Mouse (Mus musculus) embryonic facial prominence, embryonic 13.5 days (tissue): ENCODE measurements around the gene Ucn. TPM values are rescaled to one million over a fixed set of nuclear protein-coding genes. Genes with fewer than 3 reads are reported as not detected.
A peak's percentile ranks its signal among the peaks of the same experiment; 100 is the strongest.

Experiments used
- ATAC-seq: fragments of 200-750 bp; cut with Nextera tagmentation; 2 replicates; pipeline ENCODE4 v1.8.0; 2017; ENCODE audit warnings: low read depth; ENCODE audit not compliant: insufficient number of reproducible peaks, insufficient read depth, low FRiP score, low TSS enrichment
- H3K27ac ChIP-seq: fragments of 300-500 bp; sonication (generic); 2 replicates; pipeline ENCODE4 v1.5.1; 2015; ENCODE audit warnings: moderate library complexity, mild to moderate bottlenecking, inconsistent platforms
- H3K27me3 ChIP-seq: fragments of 300-500 bp; sonication (generic); 2 replicates; pipeline ENCODE4 v1.6.1; 2015; ENCODE audit warnings: mild to moderate bottlenecking, inconsistent platforms
- H3K36me3 ChIP-seq: fragments of 300-500 bp; sonication (generic); 2 replicates; pipeline ENCODE4 v1.6.1; 2015; ENCODE audit warnings: mild to moderate bottlenecking, inconsistent platforms
- H3K4me1 ChIP-seq: fragments of 300-500 bp; sonication (generic); 2 replicates; pipeline ENCODE4 v1.6.1; 2015; ENCODE audit warnings: inconsistent platforms
- H3K4me2 ChIP-seq: fragments of 300-500 bp; sonication (generic); 2 replicates; pipeline ENCODE4 v1.6.1; 2015; ENCODE audit warnings: moderate library complexity, mild to moderate bottlenecking, inconsistent platforms
- H3K4me3 ChIP-seq: fragments of 300-500 bp; sonication (generic); 2 replicates; pipeline ENCODE4 v1.5.1; 2015; ENCODE audit warnings: mild to moderate bottlenecking, inconsistent platforms
- H3K9ac ChIP-seq: fragments of 300-500 bp; sonication (generic); 2 replicates; pipeline ENCODE4 v1.6.1; 2015; ENCODE audit warnings: mild to moderate bottlenecking, inconsistent platforms
- H3K9me3 ChIP-seq: fragments of 300-500 bp; sonication (generic); 2 replicates; pipeline ENCODE4 v1.6.1; 2016; ENCODE audit warnings: inconsistent platforms
- WGBS: fragments of 180-500 bp; shearing (Covaris S2); methylation state at CpG from one replicate; pipeline ENCODE4 v1.1.7; 2015; ENCODE audit warnings: mixed read lengths; 5-methylcytosine and 5-hydroxymethylcytosine counted together
- polyA plus RNA-seq: library from polyadenylated mRNA; unstranded; fragments of >200 nt; fragmentation: Nextera tagmentation; extraction: Ambion mirVana; gene quantifications from 2 replicates; pipeline ENCODE4 v1.2.1, GENCODE M21; 2015

Ucn gene
- polyA plus RNA-seq, 1 experiment from 2014 or later: not detected

DNA sequence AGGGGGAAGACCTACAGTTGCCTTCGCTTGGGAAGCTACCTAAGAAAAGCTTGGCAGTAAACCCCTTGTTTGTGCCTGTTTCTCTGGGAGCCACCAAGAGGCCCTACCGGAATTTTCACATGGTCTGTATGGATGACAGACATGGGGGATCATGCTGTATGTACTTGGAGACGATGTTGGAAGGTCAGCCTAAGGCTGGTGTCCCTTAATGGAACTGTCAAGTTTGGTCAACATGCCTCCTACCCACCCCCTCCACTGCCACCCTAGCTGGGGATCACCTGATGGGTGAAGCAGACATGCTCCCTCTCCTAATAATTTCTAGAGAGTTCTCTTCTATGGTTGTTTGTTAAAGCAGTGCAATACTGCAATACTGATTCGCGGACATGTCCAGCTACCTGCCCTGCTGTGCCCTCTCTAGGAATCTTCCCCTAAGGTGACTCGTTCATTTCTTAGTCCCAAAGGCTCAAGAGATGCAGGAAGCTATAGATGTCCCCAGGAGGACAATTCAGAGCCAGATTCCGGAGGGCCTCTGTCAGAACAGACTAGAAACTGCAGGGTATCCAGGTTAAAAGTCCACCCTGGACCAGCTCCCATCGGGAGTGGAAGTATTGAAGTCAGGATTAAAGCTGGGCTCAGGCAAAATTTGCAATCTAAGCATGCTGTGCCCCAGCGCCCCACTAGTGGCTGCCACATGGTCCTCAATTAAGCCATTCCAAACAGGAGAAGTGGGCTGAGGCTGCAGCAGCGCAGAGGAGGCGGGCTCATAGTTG, 42.7 kb downstream of the Ucn start:
- 19% methylated on average over 11 of the region's 11 CpGs for WGBS
- no peak overlapping the region for H3K9ac ChIP-seq
- H3K9me3 ChIP-seq: no peaks in the 10 kb centered on the region
- H3K27ac ChIP-seq: no peak overlapping the region
- no peaks in the 10 kb centered on the region for H3K36me3 ChIP-seq
- peaks cover 94% of the 10 kb centered on the region for H3K27me3 ChIP-seq
- peak overlapping the region; percentile 47 for H3K4me3 ChIP-seq
- peak overlapping the region; percentile 76 for H3K4me2 ChIP-seq
- peaks cover 34% of the 10 kb centered on the region for H3K4me1 ChIP-seq
- ATAC-seq: no peak

DNA sequence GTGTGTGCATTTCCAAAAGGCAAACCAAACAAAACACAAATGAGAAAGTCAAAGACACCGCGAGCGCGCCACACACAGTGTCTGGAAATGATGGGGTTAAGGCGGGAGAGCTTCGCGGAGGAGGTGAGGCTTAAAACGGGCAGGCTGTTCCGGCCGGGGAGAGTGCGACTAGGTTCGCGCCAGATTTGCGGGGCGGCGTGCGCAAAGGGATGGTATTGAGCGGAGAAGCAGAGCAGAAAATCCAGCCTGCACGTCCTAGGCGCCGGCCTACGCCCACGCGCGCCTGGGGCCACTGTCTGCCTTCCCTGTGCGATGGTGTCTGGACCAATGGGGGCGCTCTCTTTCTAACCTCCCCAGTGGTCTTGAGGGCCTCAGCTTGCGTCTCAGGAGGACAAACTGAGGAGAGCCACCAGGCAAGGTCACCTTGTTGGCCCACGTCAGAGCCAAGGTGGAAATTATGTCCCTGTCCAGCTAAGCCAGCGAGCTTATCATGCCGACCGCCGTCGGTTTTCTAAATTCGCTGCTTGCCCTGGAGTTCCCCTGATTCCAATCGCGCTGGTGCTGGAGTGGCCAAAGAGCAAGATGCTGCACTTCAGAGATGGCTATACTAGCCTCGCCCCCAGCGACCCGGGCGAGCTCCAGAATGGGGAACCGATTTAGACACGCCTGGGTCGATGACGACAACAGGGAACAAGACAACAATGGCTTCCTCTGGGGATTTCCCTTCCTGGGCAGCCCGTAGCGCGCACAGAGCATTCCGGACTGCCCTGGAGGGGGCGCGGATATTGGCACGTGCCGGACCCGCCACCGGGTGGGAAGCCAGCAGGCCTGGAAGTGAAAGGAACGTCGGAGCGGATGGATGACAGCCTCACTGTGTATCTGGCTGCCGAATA, 43.6 kb downstream of the Ucn start:
- Histone ChIP-seq H3K4me1 (peaks cover 34% of the 10 kb centered on the region), H3K4me2 (peak overlapping the region; percentile 76), H3K27ac (no peak overlapping the region), H3K9ac (0 out of 2 replicates have a peak overlapping the region, but pooled peaks have one; percentile 12), H3K4me3 (peak overlapping the region; percentile 47), H3K27me3 (peaks cover 100% of the 10 kb centered on the region), H3K36me3 (no peaks in the 10 kb centered on the region), H3K9me3 (no peaks in the 10 kb centered on the region)
- under 1% methylated on average over 59 of the region's 59 CpGs for WGBS
- no peak for ATAC-seq

DNA sequence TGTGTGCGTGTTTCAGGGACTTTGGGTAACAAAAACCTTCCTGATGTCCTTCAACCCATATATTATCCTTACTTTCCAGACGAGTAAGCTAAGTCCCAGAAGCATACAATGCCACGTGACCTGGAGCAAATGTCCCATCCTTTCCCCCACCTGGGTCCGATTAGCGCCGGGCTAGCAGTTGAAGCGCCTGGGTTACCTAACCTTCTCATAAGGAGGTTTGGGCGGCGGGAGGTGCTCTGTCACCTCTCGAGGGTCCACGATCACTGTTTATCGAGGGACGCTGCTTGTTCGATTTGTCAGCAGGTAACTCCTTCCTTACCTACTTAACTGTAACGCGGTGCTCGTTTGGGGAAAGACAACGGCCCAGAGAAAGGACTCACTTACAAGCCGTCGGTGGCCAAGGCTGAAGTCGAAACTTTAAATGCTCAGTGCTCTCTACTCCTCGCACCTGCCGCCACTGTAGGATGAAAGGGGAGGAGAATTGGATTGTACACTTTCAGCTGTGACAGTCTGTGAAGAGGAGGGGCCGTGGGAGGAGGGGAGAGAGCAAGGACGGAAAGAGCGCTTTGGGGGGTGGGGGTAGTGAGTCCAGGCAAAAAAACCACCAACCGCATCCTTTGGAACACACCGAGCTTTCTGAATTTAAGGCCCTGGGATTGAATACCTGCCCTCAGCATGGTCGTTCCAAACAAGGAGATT, 44.4 kb downstream of the Ucn start:
- Histone ChIP-seq H3K4me1 (peaks cover 34% of the 10 kb centered on the region), H3K9ac (no peak overlapping the region), H3K27me3 (peaks cover 100% of the 10 kb centered on the region), H3K4me2 (peak overlapping the region; percentile 76), H3K9me3 (no peaks in the 10 kb centered on the region), H3K4me3 (peak overlapping the region; percentile 47), H3K27ac (no peak overlapping the region), H3K36me3 (no peaks in the 10 kb centered on the region)
- ATAC-seq: no peak
- WGBS: 1% methylated on average over 29 of the region's 29 CpGs

DNA sequence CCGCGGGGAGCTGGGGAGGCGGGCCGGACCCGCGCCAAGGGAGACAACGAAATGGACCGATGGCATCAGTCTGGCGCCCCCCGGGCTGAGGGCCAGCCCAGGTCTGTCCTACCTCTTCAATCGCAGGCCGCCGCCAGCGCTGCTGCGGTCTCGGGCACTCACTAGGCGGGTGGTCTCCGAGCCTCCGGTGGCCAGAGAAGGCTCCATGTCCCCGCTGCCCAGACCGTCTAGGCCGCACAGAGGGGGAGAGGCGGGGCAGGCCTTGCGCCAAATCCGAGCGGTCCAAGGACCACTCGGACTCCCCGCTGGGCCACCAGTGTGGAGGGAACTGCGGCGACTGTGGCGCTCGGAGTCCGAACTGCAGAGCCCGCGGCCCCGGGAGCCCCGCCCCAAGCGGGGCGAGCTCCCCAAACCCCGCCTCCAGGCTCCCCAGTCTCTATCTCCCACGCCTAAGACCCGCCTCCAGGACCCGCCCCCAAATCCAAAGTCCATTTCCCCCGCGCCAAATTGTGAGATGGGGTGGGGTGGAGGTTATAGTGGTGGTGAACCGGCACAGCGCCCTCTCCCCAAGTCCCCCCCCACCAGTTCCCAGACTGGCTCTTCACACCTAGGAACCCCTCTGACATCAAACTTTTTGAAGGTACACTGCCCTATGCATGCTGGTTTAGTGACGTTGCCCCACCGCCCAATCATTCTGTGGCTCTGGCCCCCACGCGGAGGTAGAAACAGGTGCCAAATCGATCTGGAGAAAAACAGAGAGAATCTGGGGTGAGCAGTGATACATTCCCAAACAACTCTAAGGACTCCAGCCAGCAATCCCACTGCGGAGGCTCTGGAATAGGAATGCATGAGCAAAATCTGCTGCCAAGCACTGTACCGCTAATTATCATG, 45.2 kb downstream of the Ucn start:
- WGBS: under 1% methylated on average over 52 of the region's 54 CpGs
- peak overlapping the region; percentile 47 for H3K4me3 ChIP-seq
- H3K27me3 ChIP-seq: peaks cover 100% of the 10 kb centered on the region
- H3K36me3 ChIP-seq: no peaks in the 10 kb centered on the region
- peaks cover 34% of the 10 kb centered on the region for H3K4me1 ChIP-seq
- no peak overlapping the region for H3K27ac ChIP-seq
- ATAC-seq: peak; percentile 71
- peak overlapping the region; percentile 76 for H3K4me2 ChIP-seq
- H3K9ac ChIP-seq: peak overlapping the region; percentile 61
- no peaks in the 10 kb centered on the region for H3K9me3 ChIP-seq

DNA sequence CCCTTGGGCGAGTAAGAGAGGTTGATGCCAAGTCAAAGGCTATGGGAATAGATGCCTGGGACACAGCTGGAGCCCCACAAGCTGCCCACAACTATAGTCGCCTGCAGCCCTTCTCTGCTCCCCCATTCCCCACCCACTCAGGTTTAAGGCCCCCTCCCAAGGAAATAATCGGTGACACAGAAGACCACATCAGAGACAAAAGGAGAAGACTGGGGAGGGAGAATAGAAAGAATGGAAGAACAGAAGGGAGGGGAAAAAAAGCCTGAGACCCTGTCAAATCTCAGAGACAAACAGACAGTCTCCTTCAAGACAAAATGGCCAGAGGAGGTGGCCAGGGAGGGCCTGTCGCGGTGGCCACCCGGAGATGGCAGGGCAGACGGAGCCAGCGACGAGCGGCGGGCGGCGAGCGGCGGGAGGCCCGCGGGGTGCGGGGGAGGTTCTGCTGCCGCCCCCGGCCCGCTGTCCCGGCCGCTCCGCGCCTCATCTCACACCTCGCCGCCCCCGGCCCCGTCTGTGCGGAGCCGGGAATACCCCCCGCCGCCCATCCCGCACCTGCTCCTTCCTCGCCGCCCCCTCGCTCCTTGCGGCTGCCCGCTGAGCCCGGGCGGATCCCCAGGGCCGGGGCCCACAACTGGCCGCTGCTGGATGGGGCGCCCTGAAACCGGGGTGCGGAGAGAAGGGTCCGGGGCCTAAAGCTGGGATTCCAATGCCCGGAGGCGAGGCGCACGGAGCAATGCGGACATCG, 46.2 kb downstream of the Ucn start:
- peak overlapping the region; percentile 61 for H3K9ac ChIP-seq
- H3K36me3 ChIP-seq: no peaks in the 10 kb centered on the region
- H3K4me1 ChIP-seq: peaks cover 34% of the 10 kb centered on the region
- H3K9me3 ChIP-seq: no peaks in the 10 kb centered on the region
- WGBS: 3% methylated on average over 52 of the region's 53 CpGs
- ATAC-seq: no peak
- peaks cover 100% of the 10 kb centered on the region for H3K27me3 ChIP-seq
- H3K4me3 ChIP-seq: peak overlapping the region; percentile 47
- H3K27ac ChIP-seq: no peak overlapping the region
- peak overlapping the region; percentile 76 for H3K4me2 ChIP-seq

Other genes starting within 250 kb of the Ucn start
- 415 and 422 TPM in 2 replicates for gene Ost4, start 231.0 kb downstream of the Ucn start, polyA plus RNA-seq
- gene Emilin1, start 225.4 kb downstream of the Ucn start, polyA plus RNA-seq: 199 and 251 TPM in 2 replicates
- gene Khk, start 217.4 kb downstream of the Ucn start, polyA plus RNA-seq: 17.4 and 17.8 TPM in 2 replicates
- 8.2 and 11.5 TPM in 2 replicates for gene Cgref1, start 193.2 kb downstream of the Ucn start, polyA plus RNA-seq
- 132 and 133 TPM in 2 replicates for gene Preb, start 178.5 kb downstream of the Ucn start, polyA plus RNA-seq
- 0.08 TPM in 1 of 2 replicates, not detected in the other for gene Tcf23, start 170.2 kb downstream of the Ucn start, polyA plus RNA-seq
- 123 and 138 TPM in 2 replicates for gene Atraid, start 90.5 kb downstream of the Ucn start, polyA plus RNA-seq
- 10.2 and 11.8 TPM in 2 replicates for gene Slc5a6, start 89.9 kb downstream of the Ucn start, polyA plus RNA-seq
- 27.9 and 30.2 TPM in 2 replicates for gene Cad, start 84.0 kb downstream of the Ucn start, polyA plus RNA-seq
- not detected in 2 replicates for gene Dnajc5g, start 32.5 kb downstream of the Ucn start, polyA plus RNA-seq
- gene Slc30a3, start 30.6 kb downstream of the Ucn start, polyA plus RNA-seq: 0.73 TPM in 1 of 2 replicates, not detected in the other
- 0.37 and 0.62 TPM in 2 replicates for gene Trim54, start 22.1 kb downstream of the Ucn start, polyA plus RNA-seq
- 69.4 and 70.2 TPM in 2 replicates for gene Mpv17, start 15.4 kb upstream of the Ucn start, polyA plus RNA-seq
- gene Gm29609, start 41.1 kb upstream of the Ucn start, polyA plus RNA-seq: 0.41 and 2.6 TPM in 2 replicates
- 81.9 and 87.5 TPM in 2 replicates for gene Gtf3c2, start 41.3 kb upstream of the Ucn start, polyA plus RNA-seq
- 134 and 155 TPM in 2 replicates for gene Snx17, start 54.4 kb upstream of the Ucn start, polyA plus RNA-seq
- gene Eif2b4, start 54.6 kb upstream of the Ucn start, polyA plus RNA-seq: 61.8 and 71.2 TPM in 2 replicates
- gene Zfp513, start 63.5 kb upstream of the Ucn start, polyA plus RNA-seq: 11.2 and 14.8 TPM in 2 replicates
- gene Ppm1g, start 81.9 kb upstream of the Ucn start, polyA plus RNA-seq: 130 and 139 TPM in 2 replicates
- 159 and 161 TPM in 2 replicates for gene Nrbp1, start 102.0 kb upstream of the Ucn start, polyA plus RNA-seq
- gene Gm9970, start 102.4 kb upstream of the Ucn start, polyA plus RNA-seq: 0.54 TPM in 1 of 2 replicates, not detected in the other
- 15.4 and 16.2 TPM in 2 replicates for gene Krtcap3, start 112.9 kb upstream of the Ucn start, polyA plus RNA-seq
- gene Ift172, start 152.3 kb upstream of the Ucn start, polyA plus RNA-seq: 44.8 and 47.1 TPM in 2 replicates
- 80.5 and 89.0 TPM in 2 replicates for gene Fndc4, start 157.3 kb upstream of the Ucn start, polyA plus RNA-seq
- 0.79 and 1.0 TPM in 2 replicates for gene Gckr, start 158.6 kb upstream of the Ucn start, polyA plus RNA-seq